Mouse (Mus musculus) kidney, embryonic 16.5 days (tissue): ENCODE measurements around the gene Dyrk2. TPM values are rescaled to one million over a fixed set of nuclear protein-coding genes. Genes with fewer than 3 reads are reported as not detected.

Experiments used
- ATAC-seq: fragments of 200-750 bp; cut with Nextera tagmentation; 2 replicates; pipeline ENCODE4 v1.8.0; 2017; ENCODE audit warnings: moderate TSS enrichment; ENCODE audit not compliant: low FRiP score, low TSS enrichment
- H3K27ac ChIP-seq: fragments of 300-500 bp; sonication (generic); 2 replicates; pipeline ENCODE4 v1.5.1; 2014; ENCODE audit warnings: low read length
- H3K27me3 ChIP-seq: fragments of 300-500 bp; sonication (generic); 2 replicates; pipeline ENCODE4 v1.6.1; 2014; ENCODE audit warnings: low read length, control low read depth, mixed read lengths; ENCODE audit not compliant: insufficient read depth
- H3K36me3 ChIP-seq: fragments of 300-500 bp; sonication (generic); 2 replicates; pipeline ENCODE4 v1.6.1; 2014; ENCODE audit warnings: low read length, control low read depth, mixed read lengths; ENCODE audit not compliant: insufficient read depth
- H3K4me1 ChIP-seq: fragments of 300-500 bp; sonication (generic); 2 replicates; pipeline ENCODE4 v1.6.1; 2014; ENCODE audit warnings: low read length, control low read depth, mixed read lengths; ENCODE audit not compliant: insufficient read depth
- H3K4me2 ChIP-seq: fragments of 300-500 bp; sonication (generic); replicated peaks from 2 replicates; pipeline ENCODE4 v1.6.1; 2014; ENCODE audit warnings: low read depth, low read length
- H3K4me3 ChIP-seq: fragments of 300-500 bp; sonication (generic); 2 replicates; pipeline ENCODE4 v1.5.1; 2014; ENCODE audit warnings: mild to moderate bottlenecking, low read length
- H3K9ac ChIP-seq: fragments of 300-500 bp; sonication (generic); replicated peaks from 2 replicates; pipeline ENCODE4 v1.6.1; 2014; ENCODE audit warnings: low read length
- H3K9me3 ChIP-seq: fragments of 300-500 bp; sonication (generic); 2 replicates; pipeline ENCODE4 v1.6.1; 2016; ENCODE audit warnings: low read length, control low read depth
- WGBS: fragments of 180-500 bp; shearing (Covaris S2); extraction: QIAGEN DNeasy Blood & Tissue Kit; methylation state at CpG from one replicate; pipeline ENCODE4 v1.1.7; 2014; 5-methylcytosine and 5-hydroxymethylcytosine counted together
- polyA plus RNA-seq: library from polyadenylated mRNA; unstranded; fragments of >200 nt; fragmentation: Nextera tagmentation; extraction: Ambion mirVana; gene quantifications from 2 replicates; pipeline ENCODE4 v1.2.1, GENCODE M21; 2015

Gene Dyrk2
- polyA plus RNA-seq, 1 experiment from 2014 or later: 7.6 TPM

- Histone ChIP-seq H3K9ac (peak overlapping the region; percentile 99), H3K4me3 (peak overlapping the region; percentile 95), H3K36me3 (0 out of 2 replicates have a peak, but pooled peaks cover 4% of the 10 kb centered on the region), H3K27me3 (no peaks in the 10 kb centered on the region), H3K27ac (peak overlapping the region; percentile 96), H3K4me1 (peaks cover 41% of the 10 kb centered on the region), H3K4me2 (peak overlapping the region; percentile 84), H3K9me3 (0 out of 2 replicates have a peak, but pooled peaks cover 4% of the 10 kb centered on the region)
- ATAC-seq: peak; percentile 86
- WGBS: under 1% methylated on average over 56 of the region's 130 CpGs
Measured at GRCm38 (mm10) chr10:118868601-118869590, 1.1 kb downstream of the Dyrk2 start.

GRCm38 (mm10) chr10:118867896-118868600 is 2.0 kb downstream of the Dyrk2 start:
- Histone ChIP-seq H3K27me3 (no peaks in the 10 kb centered on the region), H3K9ac (peak overlapping the region; percentile 99), H3K4me2 (peak overlapping the region; percentile 84), H3K4me1 (peaks cover 42% of the 10 kb centered on the region), H3K27ac (peak overlapping the region; percentile 96), H3K4me3 (peak overlapping the region; percentile 95), H3K9me3 (0 out of 2 replicates have a peak, but pooled peaks cover 2% of the 10 kb centered on the region), H3K36me3 (peaks cover 4% of the 10 kb centered on the region; the same call in 1 of the 2 replicates)
- ATAC-seq: peak; percentile 18
- WGBS: under 1% methylated on average over 50 of the region's 62 CpGs

GRCm38 (mm10) chr10:118867304-118867895 is 2.6 kb downstream of the Dyrk2 start:
- no peaks in the 10 kb centered on the region for H3K9me3 ChIP-seq

GRCm38 (mm10) chr10:118864976-118865375 is 5.0 kb downstream of the Dyrk2 start:
- Histone ChIP-seq H3K9me3 (peaks cover 11% of the 10 kb centered on the region), H3K9ac (no peak overlapping the region), H3K4me2 (no peak overlapping the region), H3K27me3 (no peaks in the 10 kb centered on the region), H3K36me3 (peaks cover 33% of the 10 kb centered on the region), H3K4me3 (no peak overlapping the region), H3K4me1 (peaks cover 33% of the 10 kb centered on the region), H3K27ac (no peak overlapping the region)
- WGBS: 88% methylated on average over 7 of the region's 7 CpGs
- ATAC-seq: no peak

More at GRCm38 (mm10) chr10:118867304-118867895, 2.6 kb downstream of the Dyrk2 start:
- peaks cover 9% of the 10 kb centered on the region; the same call in 1 of the 2 replicates for H3K36me3 ChIP-seq
- H3K9ac ChIP-seq: peak overlapping the region; percentile 99
- H3K4me2 ChIP-seq: peak overlapping the region; percentile 84
- peak overlapping the region; percentile 96 for H3K27ac ChIP-seq
- WGBS: 9% methylated on average over 16 of the region's 16 CpGs
- no peaks in the 10 kb centered on the region for H3K27me3 ChIP-seq
- no peak for ATAC-seq
- peaks cover 42% of the 10 kb centered on the region for H3K4me1 ChIP-seq
- H3K4me3 ChIP-seq: peak overlapping the region; percentile 95

GRCm38 (mm10) chr10:118863611-118864010 is 6.4 kb downstream of the Dyrk2 start:
- Histone ChIP-seq H3K9me3 (peaks cover 16% of the 10 kb centered on the region), H3K4me3 (no peak overlapping the region), H3K27ac (no peak overlapping the region), H3K27me3 (no peaks in the 10 kb centered on the region), H3K4me2 (no peak overlapping the region), H3K4me1 (peaks cover 32% of the 10 kb centered on the region), H3K36me3 (peaks cover 47% of the 10 kb centered on the region), H3K9ac (no peak overlapping the region)
- 39% methylated on average over 8 of the region's 8 CpGs for WGBS
- peak; percentile 42; the same call in 1 of the 2 replicates for ATAC-seq

GRCm38 (mm10) chr10:118862233-118862632 is 7.8 kb downstream of the Dyrk2 start:
- no peak overlapping the region for H3K27ac ChIP-seq
- no peaks in the 10 kb centered on the region for H3K27me3 ChIP-seq
- WGBS: 85% methylated on average over 4 of the region's 4 CpGs
- H3K4me1 ChIP-seq: peaks cover 28% of the 10 kb centered on the region
- H3K4me3 ChIP-seq: no peak overlapping the region
- H3K9me3 ChIP-seq: peaks cover 16% of the 10 kb centered on the region
- ATAC-seq: no peak
- no peak overlapping the region for H3K9ac ChIP-seq
- peaks cover 53% of the 10 kb centered on the region for H3K36me3 ChIP-seq
- H3K4me2 ChIP-seq: no peak overlapping the region

- no peak overlapping the region for H3K4me2 ChIP-seq
- ATAC-seq: no peak
- peaks cover 16% of the 10 kb centered on the region for H3K9me3 ChIP-seq
- no peaks in the 10 kb centered on the region for H3K27me3 ChIP-seq
- no peak overlapping the region for H3K4me3 ChIP-seq
- H3K4me1 ChIP-seq: peaks cover 20% of the 10 kb centered on the region
- peaks cover 60% of the 10 kb centered on the region for H3K36me3 ChIP-seq
- 92% methylated on average over 11 of the region's 11 CpGs for WGBS
- no peak overlapping the region for H3K27ac ChIP-seq
- H3K9ac ChIP-seq: no peak overlapping the region
Measured at GRCm38 (mm10) chr10:118861234-118862025, 8.6 kb downstream of the Dyrk2 start.

GRCm38 (mm10) chr10:118859655-118860054 is 10.4 kb downstream of the Dyrk2 start:
- 97% methylated on average over 21 of the region's 21 CpGs for WGBS
- no peak overlapping the region for H3K9ac ChIP-seq
- H3K4me1 ChIP-seq: peaks cover 8% of the 10 kb centered on the region
- no peak overlapping the region for H3K4me2 ChIP-seq
- H3K9me3 ChIP-seq: peaks cover 16% of the 10 kb centered on the region
- no peak overlapping the region for H3K4me3 ChIP-seq
- no peak for ATAC-seq
- H3K27me3 ChIP-seq: no peaks in the 10 kb centered on the region
- peaks cover 60% of the 10 kb centered on the region for H3K36me3 ChIP-seq
- no peak overlapping the region for H3K27ac ChIP-seq

- no peaks in the 10 kb centered on the region for H3K27me3 ChIP-seq
Measured at GRCm38 (mm10) chr10:118854641-118855040, 15.4 kb downstream of the Dyrk2 start.

More at GRCm38 (mm10) chr10:118854641-118855040, 15.4 kb downstream of the Dyrk2 start:
- no peak for ATAC-seq
- WGBS: 90% methylated on average over 9 of the region's 9 CpGs
- no peak overlapping the region for H3K27ac ChIP-seq
- H3K9ac ChIP-seq: no peak overlapping the region
- no peak overlapping the region for H3K4me2 ChIP-seq
- peaks cover 24% of the 10 kb centered on the region for H3K36me3 ChIP-seq
- no peaks in the 10 kb centered on the region for H3K4me1 ChIP-seq
- peaks cover 2% of the 10 kb centered on the region for H3K9me3 ChIP-seq
- no peak overlapping the region for H3K4me3 ChIP-seq
